Mouse (Mus musculus) lung, adult 2 months (tissue): ENCODE results near the gene Zdhhc12.

Experiments used
- CTCF ChIP-seq: fragments of 200-500 bp; IDR thresholded peaks from 2 replicates; pipeline ENCODE4 v1.5.1; 2011; ENCODE audit warnings: mild to moderate bottlenecking, low read length, control low read depth; ENCODE audit not compliant: insufficient read depth
- POLR2A ChIP-seq: fragments of 200-500 bp; IDR thresholded peaks from 2 replicates; pipeline ENCODE4 v1.6.1; 2011; ENCODE audit warnings: low read depth, mild to moderate bottlenecking, control low read depth, low read length, borderline replicate concordance; ENCODE audit errors: extremely low read depth

DNA sequence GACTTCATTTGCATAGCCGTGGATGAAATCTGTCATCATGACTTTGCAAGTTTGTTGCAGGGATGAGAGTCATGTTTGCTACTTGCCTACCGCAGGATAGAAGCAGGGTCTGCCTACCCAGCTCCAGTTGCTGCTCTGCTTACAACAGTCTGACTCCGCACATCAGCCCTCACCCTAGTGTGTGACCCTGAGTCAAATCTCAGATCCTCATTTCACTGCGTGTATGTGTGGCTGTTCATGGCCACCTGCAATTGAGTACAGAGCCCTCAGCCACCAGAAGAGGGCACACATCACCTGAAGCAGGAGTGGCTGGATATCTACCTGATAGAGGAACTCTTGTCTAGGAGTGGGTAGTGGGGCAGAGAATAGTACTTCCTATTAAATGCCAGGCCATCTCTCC lies 6.1 kb downstream of the Zdhhc12 start:
- TF ChIP-seq POLR2A (no peak), CTCF (no peak)
